Mouse (Mus musculus) erythroblast, embryonic 14.5 days (primary cell): ENCODE measurements around the gene Asf1a. TPM values are rescaled to one million over a fixed set of nuclear protein-coding genes. Genes with fewer than 3 reads are reported as not detected.
"Not testable (repeated sequence)": the region's sequence is repeated elsewhere in the genome, so short reads cannot be mapped to it uniquely, and the experiment has no call there.

ENCODE experiments used
- H3K27me3 ChIP-seq: 2 replicates; pipeline ENCODE4 v1.6.1; 2012; ENCODE audit warnings: inconsistent platforms; ENCODE audit not compliant: control insufficient read depth
- H3K36me3 ChIP-seq: 2 replicates; pipeline ENCODE4 v1.6.1; 2012; ENCODE audit warnings: mild to moderate bottlenecking, inconsistent platforms; ENCODE audit not compliant: control insufficient read depth
- H3K4me1 ChIP-seq: 2 replicates; pipeline ENCODE4 v1.6.1; 2012; ENCODE audit warnings: inconsistent platforms; ENCODE audit not compliant: control insufficient read depth
- H3K4me3 ChIP-seq: replicated peaks from 2 replicates; pipeline ENCODE3; 2012; ENCODE audit warnings: moderate library complexity, mild to moderate bottlenecking, inconsistent platforms
- H3K9me3 ChIP-seq: 2 replicates; pipeline ENCODE4 v1.6.1; 2012; ENCODE audit warnings: low read length, inconsistent platforms, mixed read lengths; ENCODE audit not compliant: control insufficient read depth
- GATA1 ChIP-seq: IDR thresholded peaks from 2 replicates; pipeline ENCODE4 v1.6.1; 2012; ENCODE audit warnings: low read length, inconsistent platforms, mixed read lengths
- TAL1 ChIP-seq: IDR thresholded peaks from 3 replicates; pipeline ENCODE4 v1.6.1; 2012; ENCODE audit warnings: low read length, inconsistent platforms, mixed read lengths
- polyA plus RNA-seq: library from polyadenylated mRNA; stranded (reverse); fragments of >175 nt; gene quantifications from 2 replicates; pipeline ENCODE4 v1.2.3, GENCODE M21; 2012

Gene Asf1a
- polyA plus RNA-seq, 1 experiment = 1.9 TPM

GRCm38 (mm10) chr10:53597121-53597881 lies 744 bp downstream of the Asf1a start:
- Histone ChIP-seq H3K4me1 (peaks cover 41% of the 10 kb centered on the region), H3K27me3 (no peaks in the 10 kb centered on the region)

GRCm38 (mm10) chr10:53598821-53599220 lies 2.3 kb downstream of the Asf1a start:
- Histone ChIP-seq H3K27me3 (no peaks in the 10 kb centered on the region), H3K9me3 (no peaks in the 10 kb centered on the region), H3K36me3 (peaks cover 52% of the 10 kb centered on the region), H3K4me1 (peaks cover 44% of the 10 kb centered on the region), H3K4me3 (peak overlapping the region; percentile 87)
- no peak for TF ChIP-seq GATA1
- TF ChIP-seq TAL1 = no peak

More at GRCm38 (mm10) chr10:53597121-53597881, 744 bp downstream of the Asf1a start:
- H3K36me3 ChIP-seq = peaks cover 36% of the 10 kb centered on the region
- H3K4me3 ChIP-seq = peak overlapping the region; percentile 87
- TF ChIP-seq TAL1 = no peak
- TF ChIP-seq GATA1 = no peak
- no peaks in the 10 kb centered on the region for H3K9me3 ChIP-seq

- no peaks in the 10 kb centered on the region for H3K9me3 ChIP-seq
- peaks cover 98% of the 10 kb centered on the region for H3K36me3 ChIP-seq
- TF ChIP-seq GATA1 (no peak), TAL1 (no peak)
- no peak overlapping the region for H3K4me3 ChIP-seq
- no peaks in the 10 kb centered on the region for H3K27me3 ChIP-seq
- peaks cover 9% of the 10 kb centered on the region for H3K4me1 ChIP-seq
Measured at GRCm38 (mm10) chr10:53605328-53605727, 8.8 kb downstream of the Asf1a start.

GRCm38 (mm10) chr10:53608274-53608673 lies 11.7 kb downstream of the Asf1a start:
- H3K27me3 ChIP-seq = no peaks in the 10 kb centered on the region
- peaks cover 96% of the 10 kb centered on the region for H3K36me3 ChIP-seq
- H3K9me3 ChIP-seq = no peaks in the 10 kb centered on the region
- no peaks in the 10 kb centered on the region for H3K4me1 ChIP-seq
- H3K4me3 ChIP-seq = no peak overlapping the region
- TF ChIP-seq GATA1 = no peak
- TF ChIP-seq TAL1 = no peak

GRCm38 (mm10) chr10:53612172-53612571 lies 15.6 kb downstream of the Asf1a start:
- TF ChIP-seq GATA1 (no peak), TAL1 (no peak)
- Histone ChIP-seq H3K36me3 (peaks cover 96% of the 10 kb centered on the region), H3K4me1 (no peaks in the 10 kb centered on the region; the same call in 1 of the 2 replicates), H3K9me3 (no peaks in the 10 kb centered on the region), H3K4me3 (no peak overlapping the region), H3K27me3 (no peaks in the 10 kb centered on the region)

GRCm38 (mm10) chr10:53613955-53614354 lies 17.4 kb downstream of the Asf1a start:
- Histone ChIP-seq H3K36me3 (peaks cover 87% of the 10 kb centered on the region), H3K27me3 (no peaks in the 10 kb centered on the region), H3K4me3 (no peak overlapping the region), H3K4me1 (no peaks in the 10 kb centered on the region; the same call in 1 of the 2 replicates), H3K9me3 (no peaks in the 10 kb centered on the region)
- no peak for TF ChIP-seq TAL1

GRCm38 (mm10) chr10:53615850-53616616 lies 19.5 kb downstream of the Asf1a start:
- Histone ChIP-seq H3K9me3 (no peaks in the 10 kb centered on the region), H3K36me3 (peaks cover 84% of the 10 kb centered on the region), H3K4me1 (no peaks in the 10 kb centered on the region; the same call in 1 of the 2 replicates), H3K4me3 (no peak overlapping the region), H3K27me3 (no peaks in the 10 kb centered on the region)
- TF ChIP-seq GATA1 (no peak), TAL1 (no peak)

- TF ChIP-seq TAL1 = no peak
- TF ChIP-seq GATA1 = no peak
- Histone ChIP-seq H3K27me3 (peaks cover 3% of the 10 kb centered on the region), H3K36me3 (peaks cover 27% of the 10 kb centered on the region), H3K4me3 (peak overlapping the region; percentile 98), H3K9me3 (no peaks in the 10 kb centered on the region), H3K4me1 (peaks cover 24% of the 10 kb centered on the region)
Measured at GRCm38 (mm10) chr10:53629247-53629917, 32.8 kb downstream of the Asf1a start.

- Histone ChIP-seq H3K4me3 (peak overlapping the region; percentile 98), H3K27me3 (peaks cover 3% of the 10 kb centered on the region), H3K36me3 (peaks cover 22% of the 10 kb centered on the region), H3K9me3 (no peaks in the 10 kb centered on the region), H3K4me1 (peaks cover 24% of the 10 kb centered on the region)
- TF ChIP-seq TAL1 (no peak), GATA1 (no peak)
Measured at GRCm38 (mm10) chr10:53629918-53630250, 33.3 kb downstream of the Asf1a start.

- not testable (repeated sequence) for H3K27me3 ChIP-seq, H3K9me3 ChIP-seq
- peak within 1 kb of the TSS; percentile 98 for H3K4me3 ChIP-seq
- peaks cover 24% of the 10 kb centered on the region for H3K4me1 ChIP-seq
- peaks cover 17% of the 10 kb centered on the region for H3K36me3 ChIP-seq
Measured at GRCm38 (mm10) chr10:53630339-53630738, 33.8 kb downstream of the Asf1a start, which contains the start of gene Mcm9. TSS of gene Mcm9 (minus strand) at chr10:53630439.
